Mouse (Mus musculus) liver (tissue): Measurements from ENCODE around the gene Rimbp2.
"Not testable (repeated sequence)": the region's sequence is repeated elsewhere in the genome, so short reads cannot be mapped to it uniquely, and the experiment has no call there.

Experiments
- DNase-seq: peaks from one replicate; pipeline ENCODE4 v3.0.0-alpha.2; 2020; ENCODE audit warnings: mixed read lengths

Rimbp2 gene

DNA sequence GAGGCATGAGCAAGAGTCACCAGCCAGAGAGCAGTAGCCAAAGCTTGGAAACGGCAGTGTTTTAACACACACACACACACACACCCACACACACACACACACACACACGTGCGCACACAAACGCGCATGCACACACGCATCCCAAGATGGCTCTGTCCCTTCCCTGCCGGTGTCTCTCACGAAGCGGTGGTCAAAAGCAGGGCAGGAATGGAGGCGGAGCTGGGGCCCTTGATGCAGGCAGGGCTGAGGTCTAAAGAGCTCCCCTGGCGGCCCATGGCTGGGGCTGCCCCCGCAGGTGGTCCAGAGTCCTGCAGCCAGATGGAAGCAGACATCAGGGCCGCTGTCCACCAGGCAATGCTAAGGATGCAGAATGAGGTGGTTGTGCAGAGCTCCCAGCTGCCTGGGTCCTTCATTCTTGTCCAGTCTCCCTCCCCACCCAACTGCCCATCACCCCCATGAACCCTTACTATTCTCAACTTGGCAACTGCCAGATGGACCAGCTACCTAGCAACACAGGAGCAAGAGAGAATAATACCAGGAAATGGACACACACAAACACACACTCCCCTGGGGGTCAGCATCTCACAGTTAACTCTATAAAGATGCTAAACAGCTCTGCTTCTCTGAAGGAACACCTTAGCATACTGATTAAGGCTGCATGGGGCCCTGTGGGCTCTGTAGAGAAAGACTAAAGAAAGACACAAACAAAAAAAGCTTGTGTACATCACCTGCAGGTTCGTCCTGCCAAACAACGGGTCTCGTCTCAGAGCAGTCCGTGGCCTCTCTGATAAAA lies at the start of gene Rimbp2:
Rimbp2 (minus strand) TSS at position 209 of the 793 bp plus-strand sequence.
- DNase-seq, result peak; percentile 16

DNA sequence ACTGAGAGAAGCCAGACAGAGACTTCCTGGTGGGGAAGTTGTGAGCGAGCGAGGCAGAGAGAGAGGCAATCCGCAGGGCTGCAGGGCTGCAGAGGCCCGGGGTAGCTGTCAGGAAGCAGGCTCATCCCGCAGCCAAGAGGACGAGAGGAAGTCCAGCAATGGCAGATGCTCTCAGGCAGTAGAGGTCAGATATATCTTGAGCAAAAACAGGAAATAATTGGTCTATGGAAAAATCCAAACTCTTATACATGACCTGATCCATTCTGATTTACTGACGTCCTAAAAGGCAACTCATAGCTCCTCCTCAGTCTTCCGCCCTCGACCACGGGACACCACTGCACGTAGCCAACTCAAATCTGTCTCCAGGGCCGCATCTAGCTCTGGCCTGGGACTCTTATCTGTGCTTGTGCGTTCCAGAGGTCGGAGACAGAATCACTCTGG lies 49.3 kb upstream of the Rimbp2 start:
- DNase-seq, result peak; percentile 59

DNA sequence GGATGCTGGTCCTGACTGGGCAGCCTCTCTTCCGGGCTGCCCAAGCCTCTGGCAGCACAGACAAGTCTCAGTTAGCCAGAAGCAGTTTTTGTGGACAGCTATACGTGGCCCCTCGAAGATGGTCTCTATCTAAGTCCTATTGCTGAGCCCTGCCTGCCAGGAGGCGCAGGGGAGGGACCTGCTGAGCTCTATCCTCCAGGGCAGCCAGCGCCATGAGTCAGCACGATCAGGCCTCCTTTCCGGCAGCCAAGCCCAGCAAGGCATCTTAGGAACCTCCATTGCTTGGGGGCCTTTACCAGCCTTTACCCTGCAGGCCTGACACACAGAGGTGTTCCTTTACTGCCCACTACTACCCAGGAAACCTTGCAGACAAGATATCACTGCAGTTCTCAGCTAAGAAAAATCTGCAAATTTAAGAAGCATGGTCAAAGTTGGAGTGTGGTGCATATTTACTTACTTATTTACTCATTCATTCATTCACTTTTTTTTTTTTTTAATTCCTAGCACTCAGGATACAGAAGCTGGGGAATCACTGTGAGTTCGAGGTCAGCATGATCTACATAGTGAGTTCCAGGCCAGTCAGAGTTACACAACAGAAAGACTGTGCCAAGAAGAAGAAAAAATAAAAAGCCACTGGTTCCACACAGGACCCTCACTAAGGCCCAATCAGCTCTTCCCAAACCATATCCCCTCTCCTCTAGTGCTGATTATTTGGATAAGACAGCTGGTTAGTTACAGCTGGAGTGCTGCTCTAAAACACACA lies 47.6 kb upstream of the Rimbp2 start:
- peak; percentile 93 for DNase-seq

DNA sequence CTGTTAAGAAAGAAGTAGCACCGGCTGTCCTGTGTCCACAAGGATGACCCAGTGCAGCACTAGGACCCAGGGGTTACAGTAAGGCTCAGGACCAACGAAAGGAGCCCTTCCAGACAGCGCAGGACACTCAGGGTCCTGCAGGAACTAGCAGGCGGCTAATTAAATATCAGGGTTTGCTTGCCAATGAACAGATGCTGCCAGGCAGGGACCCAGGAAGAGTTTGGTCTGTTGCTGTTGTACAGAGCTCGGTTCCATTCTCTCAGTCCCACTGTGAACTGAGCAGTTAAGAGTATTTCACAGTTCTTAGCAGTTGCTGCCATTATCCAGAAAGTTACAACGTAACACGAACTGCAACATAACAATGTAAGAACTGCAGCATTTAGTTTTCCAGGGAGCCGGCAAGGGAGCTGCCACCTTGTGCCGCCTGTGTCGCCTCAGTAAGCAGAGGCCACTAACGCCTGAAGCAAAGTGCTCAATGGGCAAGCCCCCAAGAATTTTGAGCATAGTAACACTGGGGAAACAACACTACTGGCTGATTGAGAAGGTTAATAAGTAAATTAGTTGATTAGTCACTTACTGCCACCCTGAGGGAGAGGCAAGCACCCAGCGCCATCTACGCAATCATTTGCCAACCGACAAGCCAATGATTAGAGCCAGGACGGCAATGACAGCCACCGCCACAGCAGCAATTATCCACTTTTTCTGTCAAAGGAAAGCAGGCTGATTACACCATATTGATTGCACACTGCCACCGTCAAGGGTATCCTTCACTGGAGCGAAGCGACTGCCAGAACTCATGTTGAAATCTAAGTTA lies 34.1 kb upstream of the Rimbp2 start:
- no peak for DNase-seq

DNA sequence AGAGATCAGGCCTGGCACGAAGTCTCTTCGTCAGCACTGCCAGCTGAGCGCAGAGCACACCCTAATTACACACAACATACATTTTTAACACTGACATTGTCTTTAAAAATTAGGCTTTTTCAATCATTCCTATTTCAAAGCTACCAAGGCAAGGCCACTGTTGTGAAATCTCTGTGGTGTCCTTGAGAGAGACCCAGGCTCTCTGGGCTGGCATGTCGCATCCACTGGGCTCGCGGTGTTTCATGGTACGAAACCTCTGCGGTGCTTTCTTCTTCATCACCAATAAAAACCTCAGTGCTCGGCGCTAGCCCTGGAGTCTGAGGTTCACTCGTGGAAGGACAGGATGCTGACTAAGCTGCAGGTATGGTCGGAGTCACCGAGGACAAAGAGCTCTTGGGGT lies 32.7 kb upstream of the Rimbp2 start:
- no peak for DNase-seq

DNA sequence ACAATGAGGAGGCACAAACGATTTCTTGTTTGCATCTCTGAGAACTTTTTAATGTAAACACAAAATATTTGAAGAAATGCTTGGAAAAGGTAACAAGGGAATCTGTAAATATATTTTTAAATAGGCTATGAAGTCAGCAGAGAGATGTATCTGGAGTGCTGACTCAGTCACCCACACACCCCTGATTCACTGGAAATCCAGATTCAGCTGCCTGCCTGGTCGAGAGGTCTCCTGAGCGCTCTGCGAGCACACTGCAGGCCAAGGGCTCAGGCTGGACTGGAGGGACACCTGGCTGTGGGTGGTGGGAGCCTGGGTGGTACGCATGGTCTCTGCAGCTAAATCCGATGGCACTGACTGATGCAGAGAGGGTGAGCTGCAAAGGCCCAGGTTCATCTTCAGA lies 31.2 kb upstream of the Rimbp2 start:
- no peak for DNase-seq

DNA sequence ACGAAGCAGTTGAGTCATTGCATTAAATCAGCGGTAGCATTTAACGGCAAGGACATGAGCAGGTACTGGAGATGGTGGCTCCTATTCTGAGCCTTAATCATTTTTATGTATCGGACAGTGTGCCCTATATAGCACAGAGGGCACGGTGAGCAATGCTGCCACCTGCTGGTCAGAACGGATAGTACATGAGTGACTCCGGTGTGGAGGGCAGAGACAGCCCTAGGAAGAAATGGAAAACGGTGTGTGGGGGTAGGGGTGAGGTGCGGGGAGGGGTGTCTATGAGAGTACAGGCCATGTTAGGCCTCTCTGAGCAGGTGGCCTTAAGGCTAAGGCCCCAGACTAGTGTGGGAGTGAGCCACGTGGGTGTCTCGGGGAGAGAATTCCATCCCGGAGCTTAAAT lies 28.3 kb upstream of the Rimbp2 start:
- peak; percentile 74 for DNase-seq

DNA sequence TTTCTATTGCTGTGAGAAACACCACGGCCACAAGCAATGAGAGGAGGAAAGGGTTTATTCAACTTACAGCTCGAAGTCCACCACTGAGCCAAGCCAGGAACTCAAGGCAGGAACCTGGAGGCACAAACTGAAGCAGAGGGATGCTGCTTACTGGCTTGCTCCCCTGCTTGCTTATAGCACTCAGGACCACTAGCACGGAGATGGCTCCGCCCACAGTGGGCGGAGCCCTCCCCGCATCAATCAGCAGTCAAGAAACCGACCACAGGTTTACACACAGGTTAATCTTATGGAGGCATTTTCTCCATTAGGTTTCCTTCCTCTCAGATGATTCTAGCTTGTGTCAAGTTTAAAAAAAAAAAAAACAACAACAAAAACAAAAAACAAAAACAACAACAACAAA lies 27.6 kb upstream of the Rimbp2 start:
- no peak for DNase-seq

DNA sequence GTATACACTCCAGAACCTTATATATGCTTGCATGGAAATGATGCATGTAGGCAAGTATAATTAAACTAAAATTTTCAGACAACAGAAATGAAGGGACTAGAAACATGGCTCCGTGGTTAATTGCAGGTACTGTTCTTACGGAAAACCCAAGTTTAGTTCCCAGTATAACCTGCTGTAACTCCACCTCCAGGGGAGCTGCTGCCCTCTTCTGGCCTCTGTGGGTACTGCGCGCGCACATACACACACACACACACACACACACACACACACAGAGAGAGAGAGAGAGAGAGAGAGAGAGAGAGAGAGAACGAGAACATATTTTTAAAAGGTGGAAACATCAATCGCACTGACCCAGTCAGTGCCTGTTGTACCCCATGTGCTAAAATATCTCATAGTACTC lies 25.7 kb upstream of the Rimbp2 start:
- no peak for DNase-seq

DNA sequence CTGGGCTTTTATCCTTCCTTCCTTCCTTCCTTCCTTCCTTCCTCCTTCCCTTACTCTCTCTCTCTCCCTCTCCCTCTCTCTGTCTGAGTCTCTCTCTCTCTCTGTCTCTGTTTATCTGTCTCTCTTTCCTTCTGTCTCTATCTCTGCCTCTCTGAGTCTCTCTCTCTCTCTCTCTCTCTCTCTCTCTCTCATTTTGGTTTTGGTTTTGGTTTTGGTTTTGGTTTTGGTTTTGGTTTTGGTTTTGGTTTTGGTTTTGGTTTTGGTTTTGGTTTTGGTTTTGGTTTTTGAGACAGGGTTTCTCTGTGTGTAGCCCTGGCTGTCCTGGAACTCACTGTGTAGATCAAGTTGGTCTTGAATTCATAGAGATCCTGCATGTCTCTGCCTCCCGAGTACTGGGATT lies 24.2 kb upstream of the Rimbp2 start:
- DNase-seq, result not testable (repeated sequence)

DNA sequence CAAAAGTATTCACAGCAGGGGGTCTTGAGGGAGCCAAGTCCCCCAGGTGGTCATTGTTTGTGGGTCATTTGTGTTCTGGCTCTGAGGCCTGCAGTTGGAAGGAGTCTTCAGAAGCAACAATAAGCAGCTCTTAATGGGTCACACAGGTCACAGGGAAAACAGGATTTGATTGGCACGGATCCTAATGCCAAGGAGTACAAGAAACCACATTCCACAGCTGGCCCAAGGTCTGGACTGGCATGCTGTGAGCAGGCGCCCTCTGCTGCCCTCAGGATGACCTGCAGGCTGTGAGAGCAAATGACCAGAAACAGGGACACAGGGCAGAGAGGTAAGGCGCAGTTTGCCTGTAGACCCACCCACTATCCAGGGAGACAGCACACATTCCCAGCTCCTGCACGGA lies 23.0 kb upstream of the Rimbp2 start:
- DNase-seq, result peak; percentile 39

DNA sequence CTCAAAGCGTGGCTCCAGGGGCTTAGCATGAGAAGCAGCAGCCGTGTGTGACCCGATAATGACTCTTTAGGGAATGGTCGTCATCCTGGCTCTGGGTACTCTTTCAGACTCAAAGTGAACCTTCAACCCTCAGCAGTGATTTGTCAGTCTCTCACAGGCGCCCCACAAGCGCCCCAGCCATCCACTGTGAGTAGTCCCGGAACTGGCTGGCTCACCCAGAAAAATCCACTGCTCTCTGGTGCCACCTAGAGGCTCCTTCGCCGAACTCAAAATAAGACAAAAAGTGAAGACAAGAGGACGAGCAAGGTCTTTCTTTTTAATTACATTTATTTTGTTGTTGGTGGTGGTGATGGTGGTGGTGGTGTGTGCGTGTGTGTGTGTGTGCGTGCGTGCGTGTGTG lies 18.0 kb upstream of the Rimbp2 start:
- peak; percentile 67 for DNase-seq

DNA sequence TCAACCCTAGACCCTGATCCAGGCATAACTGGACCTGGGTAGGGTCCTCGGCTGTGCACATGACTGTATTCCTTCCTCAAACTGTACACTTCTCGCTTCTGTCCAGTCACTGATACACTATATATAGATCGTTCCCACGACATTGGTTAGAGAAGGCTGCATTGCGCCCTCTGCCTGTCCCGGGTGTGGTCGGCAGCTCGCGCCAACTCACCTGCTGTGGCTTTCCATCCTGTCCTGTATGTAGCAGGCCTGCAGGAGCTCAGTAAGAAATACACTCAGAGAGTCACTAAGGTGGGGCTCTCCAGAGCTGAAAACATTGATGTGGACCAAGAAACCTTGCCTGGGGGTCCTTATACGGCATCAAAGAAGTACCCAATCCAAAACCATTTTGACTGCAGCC lies 17.6 kb upstream of the Rimbp2 start:
- no peak for DNase-seq

DNA sequence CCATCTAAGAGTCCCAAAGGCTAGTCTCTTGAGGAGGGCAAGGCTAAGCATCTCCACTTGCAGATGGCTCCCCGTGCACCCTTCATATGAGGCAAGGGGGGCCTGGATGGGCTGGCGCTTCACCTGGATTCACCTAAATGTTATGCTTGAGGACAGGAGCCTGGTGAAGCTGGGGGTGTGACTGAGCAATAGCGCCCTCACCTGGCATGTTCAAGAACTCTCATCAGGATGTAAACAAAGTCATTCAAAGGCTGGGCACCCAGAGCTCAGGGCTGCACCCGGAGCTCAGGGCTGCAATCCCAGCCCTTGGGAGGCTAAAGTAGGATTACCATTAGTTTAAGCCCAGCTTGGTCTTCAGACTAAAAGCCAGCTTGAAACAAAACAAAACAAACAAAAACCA lies 11.1 kb upstream of the Rimbp2 start:
- DNase-seq, result no peak

DNA sequence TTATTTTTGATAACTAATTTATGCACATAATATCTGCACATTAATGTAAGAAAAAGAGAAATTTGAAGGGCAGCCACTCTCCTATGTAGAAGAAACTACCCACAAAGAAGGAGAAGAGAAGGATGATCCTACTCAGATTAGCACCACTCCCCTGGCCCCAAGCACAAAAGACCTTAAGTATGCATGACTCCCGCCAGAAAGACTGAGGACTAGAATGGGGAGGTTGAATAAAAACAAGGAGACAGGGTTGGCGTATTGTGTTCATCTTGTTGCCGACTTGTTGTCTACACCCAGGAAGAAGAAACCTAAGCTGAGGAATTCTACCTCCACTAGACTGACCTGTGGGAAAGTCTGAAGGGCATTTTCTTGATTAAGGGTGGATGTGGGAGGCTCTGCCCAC lies 5.6 kb upstream of the Rimbp2 start:
- no peak for DNase-seq

DNA sequence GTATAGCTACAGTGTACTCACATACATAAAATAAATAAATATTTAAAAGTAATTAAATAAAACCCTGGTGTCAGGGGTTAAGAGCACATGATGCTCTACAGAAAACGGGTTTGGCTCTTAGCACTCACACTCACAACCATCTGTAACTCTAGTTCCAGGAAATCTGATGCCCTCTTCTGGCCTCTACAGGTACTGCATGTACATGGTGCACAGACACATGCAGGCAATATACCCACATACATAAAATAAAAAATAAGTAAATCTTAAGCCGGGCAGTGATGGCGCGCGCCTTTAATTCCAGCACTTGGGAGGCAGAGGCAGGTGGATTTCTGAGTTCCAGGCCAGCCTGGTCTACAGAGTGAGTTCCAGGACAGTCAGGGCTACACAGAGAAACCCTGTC lies 1.1 kb upstream of the Rimbp2 start:
- DNase-seq, result not testable (repeated sequence)

DNA sequence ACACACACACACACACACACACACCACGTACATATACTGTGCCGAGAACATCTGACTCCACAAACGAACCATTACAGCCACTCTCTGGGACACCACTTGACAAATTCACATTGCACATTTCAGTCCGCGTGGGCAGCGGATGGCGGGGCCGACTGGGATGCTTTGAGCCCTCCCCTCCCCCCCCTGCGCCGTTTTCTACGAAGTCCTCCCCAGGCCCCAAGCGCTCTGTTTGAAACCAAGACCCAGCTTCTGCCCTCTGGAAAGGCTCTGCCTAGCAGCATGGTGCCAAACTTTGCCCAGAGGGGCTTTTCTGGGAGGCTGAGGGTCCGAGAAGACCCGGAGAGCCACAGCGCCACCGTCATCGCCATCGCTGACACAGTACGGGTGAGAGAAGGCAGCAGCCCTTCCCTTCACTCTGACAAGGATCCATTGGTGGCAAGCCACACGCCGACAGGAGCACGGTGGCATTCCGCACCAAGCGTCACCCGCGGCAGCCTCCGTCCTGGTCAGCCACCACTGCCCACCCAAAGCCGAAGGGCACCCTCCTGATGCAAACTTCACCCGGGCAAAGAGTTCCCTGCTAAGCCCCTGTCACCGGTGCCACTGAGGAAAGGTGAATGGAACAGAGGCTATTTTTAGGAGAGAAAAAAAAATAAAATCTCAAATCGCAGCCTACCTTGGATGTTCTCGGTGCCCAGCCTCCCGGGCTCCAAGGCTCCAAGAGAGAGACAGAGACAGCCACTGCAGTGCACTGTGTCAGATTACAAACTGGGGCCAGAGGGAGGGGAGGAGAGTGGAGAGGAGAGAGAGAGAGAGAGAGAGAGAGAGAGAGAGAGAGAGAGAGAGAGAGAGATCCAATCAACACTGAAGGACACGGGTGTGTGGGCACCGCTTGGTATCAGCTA lies 743 bp downstream of the Rimbp2 start:
- no peak for DNase-seq

DNA sequence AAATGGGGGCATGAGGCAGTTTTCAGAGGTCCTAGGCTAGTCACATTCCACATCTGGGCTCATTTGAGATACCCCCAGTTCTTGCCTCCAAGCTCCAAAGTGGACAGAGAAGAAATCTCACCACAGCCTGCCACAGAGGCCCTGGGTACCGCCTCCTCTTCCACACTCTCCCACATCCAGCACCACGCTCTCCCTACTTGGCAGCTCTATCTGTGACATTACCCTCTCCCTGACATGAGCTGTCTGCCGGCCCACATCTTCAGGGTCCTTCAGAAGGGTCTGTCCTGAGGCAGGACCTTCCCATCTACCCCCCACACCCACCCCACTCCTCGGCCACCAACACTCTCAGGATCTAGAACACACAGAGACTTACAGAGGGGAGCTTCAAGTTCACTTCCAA lies 1.8 kb downstream of the Rimbp2 start:
- DNase-seq, result no peak

DNA sequence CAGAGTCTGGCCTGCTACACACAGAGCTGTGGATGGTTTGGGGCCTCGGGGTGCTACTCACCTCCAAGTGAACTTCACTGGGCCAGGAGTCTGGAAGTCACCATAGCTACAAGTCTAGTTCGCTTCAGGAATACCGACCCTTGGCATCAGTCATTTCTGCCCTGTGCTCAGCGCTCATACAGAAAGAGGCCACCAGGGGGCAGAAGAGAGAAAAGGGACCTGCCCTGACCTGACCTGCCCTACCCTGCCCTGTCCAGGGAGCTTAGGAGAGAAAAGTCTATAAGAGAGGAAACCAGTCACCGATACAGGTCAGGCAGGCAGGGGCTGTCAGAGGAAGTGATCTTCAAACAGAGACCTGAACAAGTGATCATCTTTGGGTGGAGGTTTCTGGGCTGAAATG lies 6.2 kb downstream of the Rimbp2 start:
- DNase-seq, result peak; percentile 39

DNA sequence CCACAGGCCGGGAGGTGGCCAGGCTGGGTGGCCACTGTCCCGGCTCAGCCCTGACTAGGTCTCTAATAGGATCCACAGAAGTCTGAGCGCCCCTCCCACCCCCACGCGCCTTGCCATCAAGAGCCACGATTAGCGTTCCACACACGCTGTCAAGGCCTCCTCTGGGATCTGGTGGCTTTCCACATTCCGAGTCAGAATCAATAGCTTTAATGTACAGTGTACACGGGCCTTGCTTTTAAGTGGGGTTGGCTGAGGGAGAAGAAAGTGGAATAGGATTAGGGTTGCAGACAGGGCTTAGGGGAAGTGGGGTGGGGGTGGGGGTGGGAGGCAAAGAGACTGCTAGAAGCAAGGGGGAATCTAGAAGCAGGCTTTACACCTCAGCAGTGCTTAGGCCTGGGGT lies 12.8 kb downstream of the Rimbp2 start:
- DNase-seq, result no peak

DNA sequence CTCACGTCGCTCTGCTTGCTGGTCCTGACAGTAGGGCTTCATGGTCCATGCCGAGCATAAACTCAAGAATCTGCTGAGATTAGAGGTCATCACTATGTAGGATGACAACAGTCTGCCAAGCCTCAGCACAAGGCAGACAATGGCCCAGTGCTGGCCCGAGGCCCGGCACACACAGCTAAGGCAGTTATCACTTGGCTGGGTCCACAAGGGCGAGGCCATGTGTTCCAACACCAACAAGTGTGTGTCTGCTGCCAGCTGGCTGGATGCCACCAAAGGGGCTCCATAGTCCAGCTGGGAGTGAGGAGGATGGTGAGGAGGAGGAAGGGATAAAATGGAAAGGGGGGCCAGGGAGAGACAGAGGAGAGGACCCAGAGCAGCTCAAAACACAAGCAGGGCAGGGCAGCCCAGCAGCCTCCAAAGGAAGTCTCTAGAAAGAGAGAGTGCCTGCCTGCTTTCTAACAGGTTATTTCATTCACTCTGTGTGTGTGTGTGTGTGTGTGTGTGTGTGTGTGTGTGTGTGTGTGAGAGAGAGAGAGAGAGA lies 17.9 kb downstream of the Rimbp2 start:
- peak; percentile 10 for DNase-seq

DNA sequence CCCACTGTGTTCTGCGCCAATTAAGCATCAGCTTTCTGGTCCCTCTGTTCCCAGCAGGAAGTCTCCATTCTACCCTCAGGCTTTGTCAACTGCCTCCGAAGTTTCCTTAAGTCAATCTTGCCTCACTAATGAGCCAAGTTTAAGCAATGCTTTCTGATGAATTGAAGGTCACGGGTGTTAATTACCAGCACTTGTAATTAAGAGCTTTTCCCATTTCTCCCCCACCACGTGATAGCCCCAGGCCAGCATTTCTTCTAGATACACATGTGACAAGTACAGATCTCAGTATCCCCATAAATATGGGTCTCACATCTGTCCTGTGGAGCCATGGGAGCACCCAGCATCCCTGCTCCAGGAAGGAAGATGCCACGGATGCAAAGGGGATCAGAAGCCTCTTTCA lies 20.5 kb downstream of the Rimbp2 start:
- DNase-seq, result no peak
